Mouse (Mus musculus): ENCODE measurements around the gene Ranbp17. TPM values are rescaled to one million over a fixed set of nuclear protein-coding genes. Genes with fewer than 3 reads are reported as not detected.

The Ranbp17 gene
- polyA plus RNA-seq, 1 experiment from 2014 or later = 15.4 TPM

GRCm38 (mm10) chr11:33195531-33196446 is 317.8 kb downstream of the Ranbp17 start:
- H3K4me3 ChIP-seq (ENCODE audit: low read depth, low read length) = no peak overlapping the region
- no peak overlapping the region for H3K4me2 ChIP-seq (ENCODE audit: low read depth, low read length, severe bottlenecking)
- peaks cover 4% of the 10 kb centered on the region for H3K9me3 ChIP-seq (ENCODE audit: control insufficient read depth, low read length)
- no peaks in the 10 kb centered on the region for H3K36me3 ChIP-seq (ENCODE audit: control insufficient read depth, insufficient read depth, low read length)
- H3K27me3 ChIP-seq (ENCODE audit: control insufficient read depth, insufficient read depth, low read length) = peaks cover 80% of the 10 kb centered on the region
- peaks cover 11% of the 10 kb centered on the region for H3K4me1 ChIP-seq (replicated peaks; ENCODE audit: control insufficient read depth, insufficient read depth, low read length)
- no peak overlapping the region for H3K27ac ChIP-seq (ENCODE audit: low read depth, low read length)
- DNase-seq (ENCODE audit: low spot score) (no peak), ATAC-seq (replicated peaks; ENCODE audit: low FRiP score) (no peak)
- WGBS = 3% methylated on average over 25 of the region's 25 CpGs
- H3K9ac ChIP-seq (ENCODE audit: low read length) = no peak overlapping the region

DNA sequence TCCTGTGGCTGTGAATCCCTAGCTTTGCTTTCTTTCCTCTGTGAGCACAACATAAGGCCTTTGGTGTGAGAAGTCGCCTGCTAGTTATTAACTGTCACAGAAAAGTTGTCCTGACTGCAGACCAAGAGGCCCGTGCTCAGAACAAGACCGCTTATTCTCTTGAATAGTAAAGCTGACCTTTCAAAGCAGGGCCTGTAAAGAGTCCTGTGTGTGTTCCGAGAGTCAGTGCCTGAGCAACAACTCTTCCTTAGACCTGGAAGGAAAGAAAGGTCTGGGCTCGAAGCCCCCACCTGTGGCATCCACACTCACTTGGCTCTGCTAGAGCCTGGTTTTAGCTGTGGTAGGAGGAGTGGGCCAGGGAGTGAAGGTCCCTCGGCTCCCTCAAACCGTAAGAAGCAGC is 318.5 kb downstream of the Ranbp17 start:
- ATAC-seq (replicated peaks; ENCODE audit: low FRiP score) (no peak), DNase-seq (ENCODE audit: low spot score) (no peak)
- Histone ChIP-seq H3K9ac (ENCODE audit: low read length) (no peak overlapping the region), H3K4me3 (ENCODE audit: low read depth, low read length) (no peak overlapping the region), H3K9me3 (ENCODE audit: control insufficient read depth, low read length) (peaks cover 4% of the 10 kb centered on the region), H3K27ac (ENCODE audit: low read depth, low read length) (no peak overlapping the region), H3K4me2 (ENCODE audit: low read depth, low read length, severe bottlenecking) (no peak overlapping the region), H3K36me3 (ENCODE audit: control insufficient read depth, insufficient read depth, low read length) (no peaks in the 10 kb centered on the region), H3K27me3 (ENCODE audit: control insufficient read depth, insufficient read depth, low read length) (peaks cover 73% of the 10 kb centered on the region), H3K4me1 (replicated peaks; ENCODE audit: control insufficient read depth, insufficient read depth, low read length) (peaks cover 3% of the 10 kb centered on the region)
- whole genome bisulfite sequencing = 12% methylated on average over 7 of the region's 7 CpGs

- Histone ChIP-seq H3K9me3 (ENCODE audit: control insufficient read depth, low read length) (peaks cover 4% of the 10 kb centered on the region), H3K9ac (ENCODE audit: low read length) (no peak overlapping the region), H3K27me3 (ENCODE audit: control insufficient read depth, insufficient read depth, low read length) (peaks cover 59% of the 10 kb centered on the region), H3K27ac (ENCODE audit: low read depth, low read length) (no peak overlapping the region), H3K36me3 (ENCODE audit: control insufficient read depth, insufficient read depth, low read length) (no peaks in the 10 kb centered on the region), H3K4me2 (ENCODE audit: low read depth, low read length, severe bottlenecking) (no peak overlapping the region), H3K4me3 (ENCODE audit: low read depth, low read length) (no peak overlapping the region), H3K4me1 (replicated peaks; ENCODE audit: control insufficient read depth, insufficient read depth, low read length) (0 out of 2 replicates have a peak, but pooled peaks cover 3% of the 10 kb centered on the region)
- DNase-seq (ENCODE audit: low spot score) = no peak
- under 1% methylated on average over 12 of the region's 12 CpGs for WGBS
- ATAC-seq (replicated peaks; ENCODE audit: low FRiP score) = peak; percentile 71; the same call in 1 of the 2 replicates
Observed at GRCm38 (mm10) chr11:33193695-33194094, 319.9 kb downstream of the Ranbp17 start.

DNA sequence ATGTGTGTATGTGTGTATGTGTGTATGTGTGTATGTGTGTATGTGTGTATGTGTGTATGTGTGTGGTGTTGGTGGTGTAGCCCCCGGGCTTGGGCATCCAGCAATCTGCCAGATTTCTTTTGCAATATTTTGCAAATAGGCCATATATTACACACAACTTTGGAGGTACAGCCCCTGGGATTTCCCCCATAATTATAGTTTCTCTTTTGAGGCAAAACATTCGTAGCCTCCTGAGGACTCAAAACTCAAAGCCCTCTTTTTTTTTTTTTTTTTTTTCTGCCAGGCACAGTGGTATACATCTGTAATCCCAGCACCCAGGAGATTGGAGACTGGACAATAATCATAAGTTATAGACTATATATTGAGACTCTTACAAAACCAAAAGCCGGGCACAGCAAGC is 331.7 kb downstream of the Ranbp17 start:
- H3K4me2 ChIP-seq (ENCODE audit: low read depth, low read length, severe bottlenecking) = no peak overlapping the region
- H3K36me3 ChIP-seq (ENCODE audit: control insufficient read depth, insufficient read depth, low read length) = no peaks in the 10 kb centered on the region
- peaks cover 7% of the 10 kb centered on the region; the same call in 1 of the 2 replicates for H3K27me3 ChIP-seq (ENCODE audit: control insufficient read depth, insufficient read depth, low read length)
- DNase-seq (ENCODE audit: low spot score) (no peak), ATAC-seq (replicated peaks; ENCODE audit: low FRiP score) (no peak)
- no peak overlapping the region for H3K9ac ChIP-seq (ENCODE audit: low read length)
- H3K4me3 ChIP-seq (ENCODE audit: low read depth, low read length) = no peak overlapping the region
- no peak overlapping the region for H3K27ac ChIP-seq (ENCODE audit: low read depth, low read length)
- H3K9me3 ChIP-seq (ENCODE audit: control insufficient read depth, low read length) = no peaks in the 10 kb centered on the region
- WGBS = 81% methylated on average over 3 of the region's 3 CpGs
- H3K4me1 ChIP-seq (replicated peaks; ENCODE audit: control insufficient read depth, insufficient read depth, low read length) = no peaks in the 10 kb centered on the region

DNA sequence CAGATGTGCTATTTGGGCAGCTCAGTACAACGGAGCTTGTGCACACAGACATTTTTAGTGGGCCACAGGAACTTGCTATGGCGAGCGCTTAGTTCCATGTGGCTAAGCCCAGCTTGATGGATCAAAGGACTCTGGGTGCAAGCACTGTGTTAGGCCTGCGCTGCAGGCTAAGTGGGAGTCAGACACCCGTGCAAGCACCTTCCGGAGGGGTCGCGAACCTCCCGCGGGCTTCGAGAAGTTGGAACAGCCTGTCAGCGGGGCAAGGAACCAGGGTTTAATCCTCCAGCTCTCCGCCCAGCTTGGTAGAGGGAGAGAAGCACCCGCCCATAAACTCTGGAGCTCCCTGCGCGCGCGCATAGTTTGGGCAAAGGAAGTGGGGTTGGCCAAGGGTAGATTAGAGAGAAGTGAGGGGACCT is 332.8 kb downstream of the Ranbp17 start:
- WGBS = 2% methylated on average over 18 of the region's 18 CpGs
- peak; percentile 63 for DNase-seq (ENCODE audit: low spot score)
- no peak overlapping the region for H3K9ac ChIP-seq (ENCODE audit: low read length)
- H3K4me3 ChIP-seq (ENCODE audit: low read depth, low read length) = peak overlapping the region; percentile 6; the same call in 1 of the 2 replicates
- peak overlapping the region; percentile 40 for H3K4me2 ChIP-seq (ENCODE audit: low read depth, low read length, severe bottlenecking)
- H3K27ac ChIP-seq (ENCODE audit: low read depth, low read length) = no peak overlapping the region
- H3K36me3 ChIP-seq (ENCODE audit: control insufficient read depth, insufficient read depth, low read length) = no peaks in the 10 kb centered on the region
- no peaks in the 10 kb centered on the region for H3K9me3 ChIP-seq (ENCODE audit: control insufficient read depth, low read length)
- ATAC-seq (replicated peaks; ENCODE audit: low FRiP score) = peak; percentile 39; the same call in 1 of the 2 replicates
- H3K27me3 ChIP-seq (ENCODE audit: control insufficient read depth, insufficient read depth, low read length) = peaks cover 7% of the 10 kb centered on the region; the same call in 1 of the 2 replicates
- H3K4me1 ChIP-seq (replicated peaks; ENCODE audit: control insufficient read depth, insufficient read depth, low read length) = no peaks in the 10 kb centered on the region

DNA sequence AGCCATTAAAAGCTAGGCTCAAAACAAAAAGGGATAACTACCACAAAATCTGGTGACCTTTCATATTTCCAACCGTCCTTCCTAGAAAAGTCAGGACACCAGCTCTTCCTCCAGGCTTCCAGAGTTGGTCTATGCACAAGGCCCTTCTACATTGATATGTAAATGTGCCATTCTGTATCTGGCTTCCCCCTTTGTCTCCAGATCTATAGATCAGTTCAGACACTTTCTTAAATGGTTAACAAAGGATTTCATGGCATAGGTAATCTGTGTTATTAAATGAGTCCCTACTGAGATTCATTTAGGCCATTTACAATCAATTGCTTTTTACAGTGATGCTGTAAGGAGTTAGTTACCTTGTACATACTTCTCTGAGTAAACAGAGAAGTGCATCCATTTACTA is 333.7 kb downstream of the Ranbp17 start:
- H3K4me2 ChIP-seq (ENCODE audit: low read depth, low read length, severe bottlenecking) = no peak overlapping the region
- no peak overlapping the region for H3K27ac ChIP-seq (ENCODE audit: low read depth, low read length)
- peaks cover 7% of the 10 kb centered on the region; the same call in 1 of the 2 replicates for H3K27me3 ChIP-seq (ENCODE audit: control insufficient read depth, insufficient read depth, low read length)
- WGBS = 22% methylated on average over 1 of the region's 1 CpGs
- no peaks in the 10 kb centered on the region for H3K9me3 ChIP-seq (ENCODE audit: control insufficient read depth, low read length)
- ATAC-seq (replicated peaks; ENCODE audit: low FRiP score) = no peak
- no peak overlapping the region for H3K9ac ChIP-seq (ENCODE audit: low read length)
- no peak overlapping the region for H3K4me3 ChIP-seq (ENCODE audit: low read depth, low read length)
- no peaks in the 10 kb centered on the region for H3K4me1 ChIP-seq (replicated peaks; ENCODE audit: control insufficient read depth, insufficient read depth, low read length)
- no peak for DNase-seq (ENCODE audit: low spot score)
- H3K36me3 ChIP-seq (ENCODE audit: control insufficient read depth, insufficient read depth, low read length) = no peaks in the 10 kb centered on the region

GRCm38 (mm10) chr11:33176525-33177245 is 336.9 kb downstream of the Ranbp17 start:
- Histone ChIP-seq H3K9ac (ENCODE audit: low read length) (no peak overlapping the region), H3K4me1 (replicated peaks; ENCODE audit: control insufficient read depth, insufficient read depth, low read length) (no peaks in the 10 kb centered on the region), H3K36me3 (ENCODE audit: control insufficient read depth, insufficient read depth, low read length) (no peaks in the 10 kb centered on the region), H3K27me3 (ENCODE audit: control insufficient read depth, insufficient read depth, low read length) (peaks cover 7% of the 10 kb centered on the region; the same call in 1 of the 2 replicates), H3K4me3 (ENCODE audit: low read depth, low read length) (no peak overlapping the region), H3K27ac (ENCODE audit: low read depth, low read length) (no peak overlapping the region), H3K9me3 (ENCODE audit: control insufficient read depth, low read length) (no peaks in the 10 kb centered on the region; the same call in 1 of the 2 replicates), H3K4me2 (ENCODE audit: low read depth, low read length, severe bottlenecking) (no peak overlapping the region)
- ATAC-seq (replicated peaks; ENCODE audit: low FRiP score) (0 out of 2 replicates have a peak, but pooled peaks have one; percentile 56), DNase-seq (ENCODE audit: low spot score) (peak; percentile 71)
- WGBS = 33% methylated on average over 20 of the region's 20 CpGs

DNA sequence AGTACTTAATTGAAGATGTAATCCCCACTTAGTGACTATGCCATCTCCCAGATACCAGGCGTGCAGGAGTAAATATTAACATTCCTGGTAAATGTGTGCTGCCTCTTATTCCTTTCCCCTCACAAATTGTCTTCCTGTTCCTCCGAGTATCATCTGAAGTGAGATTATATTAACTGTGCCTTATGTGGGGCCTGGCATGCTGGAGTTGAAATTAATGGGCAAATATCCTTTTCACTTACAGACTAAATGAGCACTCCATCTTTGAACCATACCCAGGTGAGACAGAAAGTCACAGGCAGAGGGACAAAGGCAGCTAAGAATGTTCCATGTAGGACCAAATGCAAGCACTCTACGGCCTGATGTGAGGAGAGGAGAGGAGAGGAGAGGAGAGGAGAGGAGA is 337.8 kb downstream of the Ranbp17 start:
- Histone ChIP-seq H3K4me3 (ENCODE audit: low read depth, low read length) (no peak overlapping the region), H3K4me1 (replicated peaks; ENCODE audit: control insufficient read depth, insufficient read depth, low read length) (no peaks in the 10 kb centered on the region), H3K27me3 (ENCODE audit: control insufficient read depth, insufficient read depth, low read length) (peaks cover 3% of the 10 kb centered on the region; the same call in 1 of the 2 replicates), H3K27ac (ENCODE audit: low read depth, low read length) (no peak overlapping the region), H3K36me3 (ENCODE audit: control insufficient read depth, insufficient read depth, low read length) (no peaks in the 10 kb centered on the region), H3K9me3 (ENCODE audit: control insufficient read depth, low read length) (no peaks in the 10 kb centered on the region; the same call in 1 of the 2 replicates), H3K9ac (ENCODE audit: low read length) (no peak overlapping the region), H3K4me2 (ENCODE audit: low read depth, low read length, severe bottlenecking) (no peak overlapping the region)
- ATAC-seq (replicated peaks; ENCODE audit: low FRiP score) (no peak), DNase-seq (ENCODE audit: low spot score) (no peak)
- WGBS = 80% methylated on average over 2 of the region's 3 CpGs

Data from forebrain, embryonic 11.5 days (tissue).